Mouse (Mus musculus): ENCODE measurements around the gene Sall4.

- TF ChIP-seq CTCF (IDR thresholded peaks at IDR 0.05; ENCODE audit: extremely low read depth, insufficient read depth, insufficient read length, insufficient replicate concordance) (no peak), POLR2A (IDR thresholded peaks at IDR 0.05; ENCODE audit: low read depth, low read length) (no peak)
Measured at GRCm38 (mm10) chr2:168766538-168767361, 993 bp downstream of the Sall4 start.
